In the genomic region with DNA sequence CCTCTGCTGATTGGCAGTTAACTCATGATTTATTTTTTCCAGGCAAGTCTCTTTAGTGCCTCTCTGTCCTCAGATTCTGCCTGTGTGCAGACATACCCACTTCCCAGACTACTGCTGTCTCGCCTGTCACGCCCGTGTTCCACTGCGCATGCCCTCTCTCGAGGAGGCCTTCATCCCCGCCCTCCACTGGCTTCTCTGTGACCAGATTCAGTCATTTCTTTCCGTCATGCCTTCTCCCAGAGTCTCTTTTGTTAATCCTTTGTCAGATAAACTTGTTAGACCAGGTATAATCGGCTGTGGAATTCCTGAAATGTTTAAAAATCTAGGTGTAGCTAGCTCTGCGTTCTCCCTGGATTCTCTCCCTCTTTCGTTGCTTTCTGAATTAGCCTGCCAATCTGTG, we compare ENCODE assay signal across 20 mouse cellular contexts. TPM values are rescaled to one million over a fixed set of nuclear protein-coding genes. Genes with fewer than 3 reads are reported as not detected.
DNase-seq lines count a peak whose midpoint lies in the region; ATAC-seq and TF ChIP-seq lines count a peak whose summit lies in the region.
"Had no signal": no experiment of that assay in that cellular context is flagged by ENCODE, and none has a peak within 500 bp of the region (broad histone marks: within the 10 kb centered on the region; RNA-seq: fewer than 3 reads in every experiment).

No protein-coding gene starts in this region.

- peaks cover 8% of the 10 kb centered on the region; the same call in 1 of the 2 replicates for H3K4me1 ChIP-seq in kidney, embryonic 16.5 days (ENCODE audit: insufficient read depth, low read length)
- H3K4me1 ChIP-seq in lung, embryonic 16.5 days (replicated peaks; ENCODE audit: control insufficient read depth, insufficient read depth, low read length): no peaks in the 10 kb centered on the region; the same call in 1 of the 2 replicates
- no peaks in the 10 kb centered on the region for H3K4me1 ChIP-seq in lung, adult 2 months (ENCODE audit: control insufficient read depth, insufficient read depth, low read length)
- no peaks in the 10 kb centered on the region for H3K4me1 ChIP-seq in embryonic facial prominence, embryonic 14.5 days (ENCODE audit: control insufficient read depth, insufficient read depth, low read length)
- H3K4me1 ChIP-seq: embryonic facial prominence, embryonic 15.5 days; forebrain, embryonic 10.5 days; heart, embryonic 12.5 days; hindbrain, embryonic 10.5 days had no signal

- no peak overlapping the region for H3K4me3 ChIP-seq in kidney, embryonic 16.5 days (ENCODE audit: low read length)
- H3K4me3 ChIP-seq in lung, embryonic 16.5 days (ENCODE audit: low read length): no peak overlapping the region
- H3K4me3 ChIP-seq in lung, adult 2 months (replicated peaks; ENCODE audit: extremely low read depth, low read depth, low read length): no peak overlapping the region
- no peak overlapping the region for H3K4me3 ChIP-seq in embryonic facial prominence, embryonic 14.5 days (ENCODE audit: low read depth, low read length)
- H3K4me3 ChIP-seq: embryonic facial prominence, embryonic 15.5 days; erythroblast, embryonic 14.5 days; forebrain, embryonic 10.5 days; gastrocnemius, adult 2 months; heart, embryonic 12.5 days; hindbrain, embryonic 10.5 days had no signal

- H3K27ac ChIP-seq in kidney, embryonic 16.5 days (ENCODE audit: low read length): peak overlapping the region; percentile 51; the same call in 1 of the 2 replicates
- peak overlapping the region; percentile 47 for H3K27ac ChIP-seq in lung, embryonic 16.5 days (ENCODE audit: low read length)
- H3K27ac ChIP-seq in embryonic facial prominence, embryonic 14.5 days (replicated peaks; ENCODE audit: low read depth, low read length): no peak overlapping the region; the same call in 1 of the 2 replicates
- H3K27ac ChIP-seq: embryonic facial prominence, embryonic 15.5 days; forebrain, embryonic 10.5 days; gastrocnemius, adult 2 months; hindbrain, embryonic 10.5 days; hindbrain, embryonic 14.5 days had no signal

- no peak for ATAC-seq in kidney, embryonic 16.5 days (ENCODE audit: low FRiP score, low TSS enrichment)
- peak; percentile 26; the same call in 1 of the 2 replicates for ATAC-seq in lung, embryonic 16.5 days (ENCODE audit: low read depth)
- peak; percentile 70; the same call in 1 of the 2 replicates for ATAC-seq in embryonic facial prominence, embryonic 14.5 days (ENCODE audit: low read depth)
- ATAC-seq: forebrain, embryonic 14.5 days had no signal

- WGBS in kidney, embryonic 16.5 days: 46% methylated on average over 10 of the region's 10 CpGs
- WGBS in lung, embryonic 16.5 days: 63% methylated on average over 10 of the region's 10 CpGs
- 70% methylated on average over 10 of the region's 10 CpGs for WGBS in lung, adult 2 months
- 80% methylated on average over 10 of the region's 10 CpGs for WGBS in embryonic facial prominence, embryonic 14.5 days

- no peaks in the 10 kb centered on the region for H3K27me3 ChIP-seq in kidney, embryonic 16.5 days (ENCODE audit: insufficient read depth, low read length)
- no peaks in the 10 kb centered on the region for H3K27me3 ChIP-seq in lung, embryonic 16.5 days (ENCODE audit: control insufficient read depth, insufficient read depth, low read depth, low read length)
- H3K27me3 ChIP-seq in embryonic facial prominence, embryonic 14.5 days (replicated peaks; ENCODE audit: control insufficient read depth, insufficient read depth, low read length): no peaks in the 10 kb centered on the region
- H3K27me3 ChIP-seq: embryonic facial prominence, embryonic 15.5 days; heart, embryonic 12.5 days had no signal

- DNase-seq in kidney, postnatal 36 days: no peak
- no peak for DNase-seq in lung, adult 2 months
- DNase-seq in ZHBTc4 (ENCODE audit: low read depth, low spot score): peak; percentile 33
- DNase-seq in embryonic facial prominence, embryonic 14.5 days (ENCODE audit: low spot score): peak; percentile 62
- no peak for DNase-seq in left cerebral cortex, adult 9 months (ENCODE audit: low spot score in 2 of 2)
- DNase-seq: adrenal gland, postnatal 10 days; cerebellum, adult 11 months; cerebellum, adult 8-10 months; cerebellum, postnatal 14 days; gastrocnemius, adult 2 months; gastrocnemius, postnatal 25 days had no signal

- H3K4me2 ChIP-seq in kidney, embryonic 16.5 days (replicated peaks; ENCODE audit: low read depth, low read length): peak overlapping the region; percentile 32
- peak overlapping the region; percentile 9; the same call in 1 of the 2 replicates for H3K4me2 ChIP-seq in lung, embryonic 16.5 days (ENCODE audit: low read depth, low read length)
- H3K4me2 ChIP-seq in embryonic facial prominence, embryonic 14.5 days (ENCODE audit: low read depth, low read length): no peak overlapping the region
- H3K4me2 ChIP-seq: embryonic facial prominence, embryonic 15.5 days; heart, embryonic 12.5 days; hindbrain, embryonic 14.5 days had no signal

- TF ChIP-seq CTCF in lung, adult 2 months (IDR thresholded peaks at IDR 0.05; ENCODE audit: insufficient read depth, low read length): no peak

- no peak for TF ChIP-seq POLR2A in lung, adult 2 months (IDR thresholded peaks at IDR 0.05; ENCODE audit: borderline replicate concordance, extremely low read depth, low read depth, low read length)

- no peaks in the 10 kb centered on the region for H3K36me3 ChIP-seq in kidney, embryonic 16.5 days (ENCODE audit: insufficient read depth, low read length)
- no peaks in the 10 kb centered on the region for H3K36me3 ChIP-seq in lung, embryonic 16.5 days (ENCODE audit: control insufficient read depth, insufficient read depth, low read length)
- no peaks in the 10 kb centered on the region for H3K36me3 ChIP-seq in embryonic facial prominence, embryonic 14.5 days (ENCODE audit: control insufficient read depth, insufficient read depth, low read length)
- H3K36me3 ChIP-seq: embryonic facial prominence, embryonic 15.5 days; forebrain, embryonic 10.5 days; heart, embryonic 12.5 days; hindbrain, embryonic 10.5 days had no signal

- no peak overlapping the region for H3K9ac ChIP-seq in kidney, embryonic 16.5 days (replicated peaks; ENCODE audit: low read length)
- H3K9ac ChIP-seq in lung, embryonic 16.5 days (ENCODE audit: low read length): no peak overlapping the region
- no peak overlapping the region for H3K9ac ChIP-seq in embryonic facial prominence, embryonic 14.5 days (ENCODE audit: low read depth, low read length)
- H3K9ac ChIP-seq: embryonic facial prominence, embryonic 15.5 days; heart, embryonic 12.5 days; hindbrain, embryonic 14.5 days had no signal

- H3K9me3 ChIP-seq in kidney, embryonic 16.5 days (ENCODE audit: low read length): peaks cover 5% of the 10 kb centered on the region; the same call in 1 of the 2 replicates
- H3K9me3 ChIP-seq in lung, embryonic 16.5 days (ENCODE audit: control insufficient read depth, low read length): no peaks in the 10 kb centered on the region; the same call in 1 of the 2 replicates
- H3K9me3 ChIP-seq in embryonic facial prominence, embryonic 14.5 days (ENCODE audit: control insufficient read depth, low read length): no peaks in the 10 kb centered on the region; the same call in 1 of the 2 replicates
- H3K9me3 ChIP-seq: embryonic facial prominence, embryonic 15.5 days had no signal

RNA-seq across cellular contexts. Expression of a gene that starts 23.5 kb away (rescaled TPM):
- 6.0 and 6.3 TPM in 2 replicates for polyA plus RNA-seq in kidney, embryonic 16.5 days (2015; fragmentation: Nextera tagmentation; extraction: Ambion mirVana)
- 6.0 and 6.1 TPM in 2 replicates for polyA plus RNA-seq in lung, embryonic 16.5 days (2015; fragmentation: Nextera tagmentation; extraction: Ambion mirVana)
- polyA plus RNA-seq in lung, adult 2 months (2012; rRNA removed): 19.8 and 24.8 TPM in 2 replicates
- polyA plus RNA-seq in embryonic facial prominence, embryonic 14.5 days (2014; fragmentation: Nextera tagmentation; extraction: Ambion mirVana): 3.6 and 4.3 TPM in 2 replicates

RNA-seq across cellular contexts. Expression of a gene that starts 23.7 kb away (rescaled TPM):
- polyA plus RNA-seq in kidney, embryonic 16.5 days (2015; fragmentation: Nextera tagmentation; extraction: Ambion mirVana): 11.4 and 12.8 TPM in 2 replicates
- 4.6 and 5.2 TPM in 2 replicates for polyA plus RNA-seq in lung, embryonic 16.5 days (2015; fragmentation: Nextera tagmentation; extraction: Ambion mirVana)
- 4.2 and 4.9 TPM in 2 replicates for polyA plus RNA-seq in lung, adult 2 months (2012; rRNA removed)
- 4.6 and 5.6 TPM in 2 replicates for polyA plus RNA-seq in embryonic facial prominence, embryonic 14.5 days (2014; fragmentation: Nextera tagmentation; extraction: Ambion mirVana)
- polyA plus RNA-seq: erythroblast, embryonic 14.5 days had no signal

Comparison
In these comparisons a context has a peak if more than half of its experiments do, and no peak if none do; other contexts are left out.
1. DNase-seq: peak in ZHBTc4 (single experiment) and embryonic facial prominence, embryonic 14.5 days (single experiment); none in kidney, postnatal 36 days (0 of 2), lung, adult 2 months (single experiment) and left cerebral cortex, adult 9 months (0 of 2).